Mouse (Mus musculus): ENCODE measurements around the gene Timd4.

The Timd4 gene

DNA sequence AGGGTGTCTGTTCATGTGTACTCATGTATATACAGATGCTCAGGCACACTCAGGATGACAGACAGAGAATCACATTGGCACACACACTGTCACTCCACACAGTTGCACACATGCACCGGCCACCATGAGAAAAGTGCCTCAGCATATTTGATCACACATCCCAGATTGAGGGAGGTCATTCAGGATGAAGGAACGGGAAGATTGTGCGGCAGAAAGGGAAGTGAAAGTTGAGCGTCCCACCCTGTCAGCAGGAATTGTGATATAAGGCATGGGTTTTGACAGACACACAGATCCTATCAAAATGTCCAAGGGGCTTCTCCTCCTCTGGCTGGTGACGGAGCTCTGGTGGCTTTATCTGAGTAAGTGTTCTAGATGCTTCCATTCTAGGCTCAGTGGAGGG lies at the start of gene Timd4:
Gene Timd4 (plus strand): TSS at position 290 of the 400 bp plus-strand sequence.
- ChIA-PET CTCF (no interaction called here), POLR2A (no interaction called here)

DNA sequence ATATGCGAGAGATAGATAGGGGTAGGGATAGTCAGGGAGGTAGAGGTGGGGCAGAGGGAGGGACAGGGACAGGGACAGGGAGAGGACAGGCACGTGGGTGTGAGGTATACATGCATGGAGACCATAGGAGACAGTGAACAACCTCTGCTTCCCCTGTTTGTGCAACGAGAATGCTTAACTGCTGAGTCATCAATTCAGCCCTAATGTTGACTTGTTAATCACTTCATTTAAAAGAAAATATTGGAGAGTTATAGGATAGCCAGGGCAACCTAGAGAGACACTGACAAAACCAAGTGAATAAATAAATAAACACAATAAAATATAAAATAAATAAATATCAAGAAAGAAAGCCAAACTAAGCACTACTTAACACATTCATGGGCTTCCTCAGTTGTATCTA lies 33.7 kb upstream of the Timd4 start:
- CTCF ChIA-PET: no interaction called here

DNA sequence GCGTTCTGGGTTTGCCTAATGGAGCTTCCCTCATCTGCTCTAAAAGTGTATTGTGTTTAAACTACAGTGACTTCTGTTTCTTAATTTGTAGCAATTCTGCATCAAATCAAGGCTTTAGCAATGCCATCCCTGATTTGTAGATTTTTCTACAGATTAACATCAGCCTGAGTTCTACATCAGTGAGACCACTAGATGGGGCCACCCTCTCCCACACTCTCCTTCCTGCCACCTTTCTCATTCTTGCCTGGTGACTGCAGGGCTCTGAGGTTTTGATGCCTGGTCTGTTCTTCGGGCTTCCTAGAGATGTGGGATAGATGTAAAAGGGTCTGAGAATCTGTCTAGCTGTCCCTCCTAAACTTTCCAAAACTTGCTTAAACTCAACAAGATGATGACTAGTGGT lies 30.8 kb upstream of the Timd4 start:
- ChIA-PET CTCF (interaction anchor here in 1 of 4 experiments (0.7 kb wide), 1 partner anchor 121 kb away, joined by 4 read pairs; no protein-coding TSS in a partner anchor), POLR2A (no interaction called here)

More for the DNA sequence above, 33.7 kb upstream of the Timd4 start:
- POLR2A ChIA-PET: no interaction called here

DNA sequence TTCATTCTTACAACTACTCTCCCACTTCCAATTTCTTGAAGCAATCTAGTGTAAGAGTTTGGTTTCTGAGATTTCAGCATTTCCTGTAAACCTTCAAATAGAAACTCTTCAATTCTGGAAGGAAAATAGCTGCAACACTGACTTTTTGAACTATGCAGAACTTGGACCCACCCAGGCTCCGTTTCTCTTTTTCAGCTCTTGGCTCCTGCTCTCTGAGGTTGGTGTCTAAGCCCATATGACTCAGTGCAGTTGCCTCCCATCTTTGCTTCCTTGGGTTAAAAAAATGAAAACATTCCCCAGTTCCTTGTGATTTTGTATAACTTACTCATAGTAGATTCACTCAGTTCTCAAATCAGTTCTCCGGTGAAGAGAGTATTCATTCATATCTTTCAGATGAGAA lies 6.2 kb upstream of the Timd4 start:
- POLR2A ChIA-PET: no interaction called here
- CTCF ChIA-PET: no interaction called here

DNA sequence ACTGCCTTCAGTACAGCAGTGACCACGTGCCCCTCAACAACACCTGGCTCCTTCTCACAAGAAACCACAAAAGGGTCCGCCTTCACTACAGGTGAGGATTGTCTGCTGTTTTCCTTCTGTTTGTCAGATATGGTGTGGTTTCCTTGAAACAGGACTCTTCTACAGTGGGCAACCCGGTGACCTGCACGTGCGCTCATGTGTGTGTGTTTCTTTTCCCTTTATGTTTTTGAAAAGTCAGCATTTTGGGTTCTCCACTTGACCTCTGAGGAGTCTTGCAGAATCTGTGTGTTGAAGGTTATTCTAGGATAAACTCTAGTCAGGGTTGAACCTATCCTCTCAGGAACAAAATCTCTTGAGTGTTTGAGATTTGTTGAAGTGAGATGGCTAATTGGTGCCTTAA lies 7.1 kb downstream of the Timd4 start:
- CTCF ChIA-PET: interaction anchor here in 1 of 4 experiments (0.6 kb wide), 1 partner anchor 860 kb away, joined by 3 read pairs; no protein-coding TSS in a partner anchor
- POLR2A ChIA-PET: no interaction called here

- POLR2A ChIA-PET: no interaction called here
- CTCF ChIA-PET: no interaction called here
These were observed 9.3 kb downstream of the Timd4 start for GRCm38 (mm10) chr11:46819930-46820329.

DNA sequence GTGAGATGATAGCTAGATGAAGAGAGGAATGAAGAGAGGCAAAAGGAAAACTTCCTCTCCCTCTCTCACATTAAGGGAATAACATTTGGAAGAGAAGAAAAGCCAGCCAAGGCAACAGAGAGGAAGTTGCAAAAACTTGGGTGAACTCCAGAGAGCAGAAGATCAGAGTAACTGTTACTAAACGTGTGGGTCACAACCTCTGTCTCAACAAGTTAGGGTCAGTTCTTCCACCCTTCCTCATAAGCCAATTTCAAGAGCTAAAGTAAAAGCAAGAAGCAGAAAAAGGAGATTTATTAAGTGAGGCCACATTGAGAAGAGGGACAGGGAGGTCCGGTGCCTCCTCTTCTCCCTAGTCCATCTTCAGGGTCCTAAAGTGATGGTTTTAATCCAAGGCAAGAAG lies 19.7 kb downstream of the Timd4 start:
- POLR2A ChIA-PET: no interaction called here

GRCm38 (mm10) chr11:46835080-46835479 lies 24.5 kb downstream of the Timd4 start:
- ChIA-PET POLR2A (no interaction called here), CTCF (no interaction called here)

More for the DNA sequence above, 19.7 kb downstream of the Timd4 start:
- CTCF ChIA-PET: no interaction called here

DNA sequence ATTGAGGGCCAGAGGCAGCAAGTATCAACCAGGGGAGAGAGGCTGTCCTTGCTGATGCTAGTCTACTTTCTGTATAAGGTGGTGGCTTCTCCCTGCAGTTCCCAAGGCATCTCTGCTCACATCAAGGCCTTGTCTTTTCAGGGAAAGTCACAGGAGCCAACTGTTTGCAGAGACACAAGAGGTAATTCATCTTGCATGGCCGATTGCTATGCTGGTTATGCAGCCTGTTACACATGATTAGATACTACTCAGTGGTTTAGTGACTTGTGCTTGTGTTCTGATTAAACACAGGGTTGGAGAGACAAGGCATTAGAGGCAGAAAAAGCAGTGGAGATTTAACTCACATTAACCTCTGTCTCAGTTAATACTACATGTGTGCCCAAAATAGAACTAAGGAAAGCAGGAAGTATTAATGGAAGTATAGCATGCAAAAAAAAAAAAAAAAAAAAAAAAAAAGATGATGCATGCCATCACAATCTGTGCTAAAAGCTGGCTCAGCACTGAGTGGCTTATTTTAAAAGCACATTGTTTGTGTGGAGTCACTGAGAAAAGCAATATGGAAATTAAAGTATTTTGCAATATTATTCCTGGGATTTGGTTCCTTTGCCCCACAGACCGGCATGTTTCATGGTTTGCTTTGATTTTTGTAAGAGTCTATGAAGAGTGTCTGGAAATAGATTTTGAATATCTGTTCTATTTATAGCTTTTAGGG lies 31.6 kb downstream of the Timd4 start:
- ChIA-PET CTCF (no interaction called here), POLR2A (interaction anchor here in 1 of 4 experiments (0.7 kb wide), 1 partner anchor 405 kb away, joined by 3 read pairs; no protein-coding TSS in a partner anchor)

DNA sequence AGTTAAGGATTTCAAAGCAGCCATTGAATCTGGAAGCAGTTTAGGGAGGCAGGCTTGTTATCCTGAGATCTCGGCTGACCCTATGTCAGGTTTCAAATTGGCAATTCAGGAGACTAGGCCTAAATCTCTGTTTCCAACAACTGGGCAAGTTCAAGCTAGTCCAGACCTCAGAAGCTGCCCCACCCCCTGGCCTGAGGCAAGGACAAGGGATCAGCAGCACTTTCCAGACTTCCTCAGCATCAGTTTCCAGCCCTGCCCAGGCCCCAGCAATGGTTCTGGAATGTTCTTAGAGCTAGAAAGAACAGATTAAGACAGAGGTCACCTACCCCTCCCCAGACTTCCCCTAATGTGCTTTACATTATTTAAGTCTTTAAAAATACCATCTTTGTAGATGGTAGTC lies 36.1 kb downstream of the Timd4 start:
- CTCF ChIA-PET: interaction anchor here in 1 of 4 experiments (0.5 kb wide), 1 partner anchor 44 kb away, joined by 4 read pairs; no protein-coding TSS in a partner anchor

DNA sequence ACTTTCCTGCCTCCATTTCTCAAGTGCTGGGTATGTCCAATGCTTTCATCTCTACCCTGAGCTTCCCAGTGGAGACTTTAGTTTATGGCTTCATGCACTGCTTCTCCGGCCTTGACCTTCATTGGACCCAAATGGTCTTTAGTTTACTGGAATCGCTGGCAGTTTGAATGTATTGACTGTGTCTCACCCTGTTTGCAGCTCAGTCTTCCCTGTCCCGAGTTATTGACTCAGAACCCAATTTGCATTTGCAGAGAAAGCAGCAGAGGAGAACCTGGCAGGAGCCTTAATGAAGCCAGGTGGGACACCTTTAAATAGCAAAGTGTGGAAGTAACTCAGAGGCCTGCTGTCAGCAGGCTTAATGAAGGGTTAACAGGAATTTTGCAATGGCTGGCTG lies 37.2 kb downstream of the Timd4 start:
- ChIA-PET POLR2A (no interaction called here), CTCF (interaction anchor here in 1 of 4 experiments (0.6 kb wide), 1 partner anchor 25 kb away, joined by 3 read pairs; no protein-coding TSS in a partner anchor)

More for the DNA sequence above, 36.1 kb downstream of the Timd4 start:
- POLR2A ChIA-PET: interaction anchor here in 1 of 4 experiments (0.9 kb wide), 1 partner anchor 11 kb away, joined by 3 read pairs; no protein-coding TSS in a partner anchor

DNA sequence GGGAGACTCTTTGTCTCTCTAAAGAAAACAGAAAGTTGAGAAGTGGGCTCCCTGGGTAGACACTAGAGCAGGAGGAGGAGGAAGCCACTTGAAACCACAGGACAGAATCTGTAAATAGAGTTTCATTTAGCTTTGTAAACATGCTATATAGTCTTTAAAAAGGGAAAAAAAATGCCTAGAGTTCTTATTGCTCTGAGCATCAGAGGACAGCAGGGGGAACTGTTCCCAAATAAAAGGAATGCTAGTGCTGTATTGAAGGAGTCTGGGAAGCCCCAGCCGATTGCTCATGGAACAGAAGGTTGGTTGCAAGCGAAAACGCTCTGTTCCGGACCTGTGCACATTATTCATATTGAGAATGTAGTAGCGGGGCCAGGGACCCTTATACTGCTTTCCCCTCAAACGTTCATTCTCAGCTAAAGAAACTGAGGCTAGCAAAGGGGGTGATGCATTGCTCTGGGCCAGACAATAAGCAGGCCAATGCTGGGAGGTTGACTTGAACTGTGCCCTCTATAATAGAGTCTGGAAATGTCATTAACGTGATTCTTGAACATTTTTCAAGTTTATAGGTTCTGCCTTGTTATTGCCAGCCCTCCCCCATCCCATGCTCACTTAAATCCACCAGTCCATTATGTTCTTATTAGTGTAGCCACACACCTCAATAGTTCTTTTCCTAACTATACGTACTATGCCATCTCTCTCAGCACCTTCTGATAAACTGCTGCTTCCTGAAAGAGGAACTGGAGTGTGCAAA lies 37.8 kb downstream of the Timd4 start:
- ChIA-PET POLR2A (interaction anchor here in 1 of 4 experiments (0.6 kb wide), 1 partner anchor 19 kb away, joined by 3 read pairs; no protein-coding TSS in a partner anchor), CTCF (interaction anchor here in 1 of 4 experiments (0.6 kb wide), 1 partner anchor 24 kb away, joined by 3 read pairs; no protein-coding TSS in a partner anchor)

- ChIA-PET CTCF (no interaction called here), POLR2A (no interaction called here)
These were observed 54.2 kb downstream of the Timd4 start for GRCm38 (mm10) chr11:46864809-46865208.

DNA sequence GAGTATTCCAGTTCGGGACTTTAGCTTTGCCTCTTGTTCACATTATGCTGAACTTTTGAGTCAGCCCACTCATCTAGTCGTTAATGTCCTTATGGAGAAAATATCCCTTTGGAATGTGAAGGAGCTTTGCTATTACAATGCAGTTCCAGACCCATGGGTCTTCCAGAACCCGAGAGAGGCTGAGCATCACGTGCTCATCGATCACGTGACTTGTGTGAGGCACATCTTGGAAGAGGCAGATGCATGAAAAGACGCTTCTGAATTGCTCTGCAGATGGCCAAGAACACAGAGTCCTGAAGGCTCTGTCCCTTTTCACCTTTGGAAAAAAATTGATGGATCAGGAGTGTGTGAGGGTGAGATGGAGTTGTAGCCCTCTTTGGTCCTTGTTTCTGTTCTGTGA lies 58.0 kb downstream of the Timd4 start:
- POLR2A ChIA-PET: no interaction called here
- CTCF ChIA-PET: no interaction called here

- ChIA-PET CTCF (no interaction called here), POLR2A (no interaction called here)
These were observed 65.2 kb downstream of the Timd4 start for GRCm38 (mm10) chr11:46875774-46876173.

DNA sequence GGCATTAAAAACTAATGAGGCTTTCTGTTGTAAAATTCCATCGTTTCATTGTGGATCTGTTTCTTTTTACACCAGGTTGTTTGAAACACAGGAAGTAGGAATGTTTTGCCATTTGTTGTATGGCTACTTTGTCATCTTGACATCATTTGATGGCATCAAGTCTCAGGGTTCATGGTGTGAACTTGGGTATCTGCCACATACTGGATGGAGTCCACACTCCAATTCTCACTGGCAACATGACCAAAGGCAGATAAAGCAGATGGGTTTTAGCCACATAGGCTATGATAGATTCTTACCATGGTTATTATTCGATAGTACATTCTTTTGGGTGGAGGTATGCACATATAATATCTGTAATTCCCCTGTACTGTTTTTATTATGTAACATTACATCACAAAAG lies 71.9 kb downstream of the Timd4 start:
- POLR2A ChIA-PET: no interaction called here
- CTCF ChIA-PET: no interaction called here

- POLR2A ChIA-PET: no interaction called here
- CTCF ChIA-PET: no interaction called here
These were observed 78.5 kb downstream of the Timd4 start for GRCm38 (mm10) chr11:46889093-46889492.
